Mouse (Mus musculus): ENCODE results near the gene Arvcf. TPM values are rescaled to one million over a fixed set of nuclear protein-coding genes. Genes with fewer than 3 reads are reported as not detected.

Gene Arvcf
- total RNA-seq, 1 experiment = 48.0 TPM

- Histone ChIP-seq H3K36me3 (ENCODE audit: control insufficient read depth, insufficient read depth, low read length, poor library complexity, severe bottlenecking) (no peaks in the 10 kb centered on the region), H3K9ac (ENCODE audit: insufficient read depth, low read depth, low read length, poor library complexity, severe bottlenecking) (no peak overlapping the region), H3K9me3 (ENCODE audit: control insufficient read depth, insufficient read depth, low read depth, low read length) (no peaks in the 10 kb centered on the region), H3K27ac (ENCODE audit: insufficient read depth, low read depth, low read length, poor library complexity, severe bottlenecking) (no peak overlapping the region), H3K4me1 (ENCODE audit: control insufficient read depth in 2 of 2, insufficient read depth in 2 of 2, low read length in 2 of 2, poor library complexity in 1 of 2) (no peaks in the 10 kb centered on the region), H3K4me3 (ENCODE audit: insufficient read depth in 1 of 2, low read depth in 1 of 2, low read length in 2 of 2, poor library complexity in 1 of 2, severe bottlenecking in 1 of 2) (no peak overlapping the region)
- in situ Hi-C loops (cut with MboI; ENCODE audit: low sequenced_read_pairs in 2 of 2, unreplicated experiment in 2 of 2) = no loop called here
- TF ChIP-seq CHD2 (IDR thresholded peaks at IDR 0.05; ENCODE audit: low read depth, low read length) (no peak), HCFC1 (IDR thresholded peaks at IDR 0.05; ENCODE audit: borderline replicate concordance, insufficient read depth, low read length) (no peak), ZNF384 (IDR thresholded peaks at IDR 0.05; ENCODE audit: low read depth, low read length) (no peak), ZC3H11A (IDR thresholded peaks at IDR 0.05; ENCODE audit: borderline replicate concordance, low read depth, low read length) (no peak), MAFK (IDR thresholded peaks at IDR 0.05; ENCODE audit: insufficient read depth, low read depth, low read length) (no peak)
- DNase-seq (ENCODE audit: low read depth, low spot score) = no peak
Observed at GRCm38 (mm10) chr16:18335981-18336380, 12.0 kb upstream of the Arvcf start.

- no peaks in the 10 kb centered on the region for H3K9me3 ChIP-seq (ENCODE audit: control insufficient read depth, insufficient read depth, low read depth, low read length)
- no peak for TF ChIP-seq MAFK (IDR thresholded peaks at IDR 0.05; ENCODE audit: insufficient read depth, low read depth, low read length)
- TF ChIP-seq ZNF384 (IDR thresholded peaks at IDR 0.05; ENCODE audit: low read depth, low read length) = no peak
- TF ChIP-seq CHD2 (IDR thresholded peaks at IDR 0.05; ENCODE audit: low read depth, low read length) = no peak
- no peak for TF ChIP-seq HCFC1 (IDR thresholded peaks at IDR 0.05; ENCODE audit: borderline replicate concordance, insufficient read depth, low read length)
- TF ChIP-seq ZC3H11A (IDR thresholded peaks at IDR 0.05; ENCODE audit: borderline replicate concordance, low read depth, low read length) = no peak
- H3K4me1 ChIP-seq (ENCODE audit: control insufficient read depth in 2 of 2, insufficient read depth in 2 of 2, low read length in 2 of 2, poor library complexity in 1 of 2) = no peaks in the 10 kb centered on the region
- no peak overlapping the region for H3K27ac ChIP-seq (ENCODE audit: insufficient read depth, low read depth, low read length, poor library complexity, severe bottlenecking)
- no peaks in the 10 kb centered on the region for H3K36me3 ChIP-seq (ENCODE audit: control insufficient read depth, insufficient read depth, low read length, poor library complexity, severe bottlenecking)
- DNase-seq (ENCODE audit: low read depth, low spot score) = no peak
- no peak overlapping the region for H3K9ac ChIP-seq (ENCODE audit: insufficient read depth, low read depth, low read length, poor library complexity, severe bottlenecking)
- in situ Hi-C loops (cut with MboI; ENCODE audit: low sequenced_read_pairs in 2 of 2, unreplicated experiment in 2 of 2) = no loop called here
- no peak overlapping the region for H3K4me3 ChIP-seq (ENCODE audit: insufficient read depth in 1 of 2, low read depth in 1 of 2, low read length in 2 of 2, poor library complexity in 1 of 2, severe bottlenecking in 1 of 2)
Observed at GRCm38 (mm10) chr16:18337261-18337660, 10.7 kb upstream of the Arvcf start.

- Histone ChIP-seq H3K9ac (ENCODE audit: insufficient read depth, low read depth, low read length, poor library complexity, severe bottlenecking) (no peak overlapping the region), H3K9me3 (ENCODE audit: control insufficient read depth, insufficient read depth, low read depth, low read length) (no peaks in the 10 kb centered on the region), H3K4me1 (ENCODE audit: control insufficient read depth in 2 of 2, insufficient read depth in 2 of 2, low read length in 2 of 2, poor library complexity in 1 of 2) (peaks cover 2 to 7% of the 10 kb centered on the region in 2 experiments; a peak in 2 of 4 replicates), H3K4me3 (ENCODE audit: insufficient read depth in 1 of 2, low read depth in 1 of 2, low read length in 2 of 2, poor library complexity in 1 of 2, severe bottlenecking in 1 of 2) (no peak overlapping the region), H3K36me3 (ENCODE audit: control insufficient read depth, insufficient read depth, low read length, poor library complexity, severe bottlenecking) (no peaks in the 10 kb centered on the region), H3K27ac (ENCODE audit: insufficient read depth, low read depth, low read length, poor library complexity, severe bottlenecking) (no peak overlapping the region)
- DNase-seq (ENCODE audit: low read depth, low spot score) = no peak
- in situ Hi-C loops (cut with MboI; ENCODE audit: low sequenced_read_pairs in 2 of 2, unreplicated experiment in 2 of 2) = no loop called here
- no peak for TF ChIP-seq ZC3H11A (IDR thresholded peaks at IDR 0.05; ENCODE audit: borderline replicate concordance, low read depth, low read length)
- TF ChIP-seq HCFC1 (IDR thresholded peaks at IDR 0.05; ENCODE audit: borderline replicate concordance, insufficient read depth, low read length) = no peak
- no peak for TF ChIP-seq ZNF384 (IDR thresholded peaks at IDR 0.05; ENCODE audit: low read depth, low read length)
Observed at GRCm38 (mm10) chr16:18339866-18340265, 8.1 kb upstream of the Arvcf start.

GRCm38 (mm10) chr16:18341605-18342004 is 6.4 kb upstream of the Arvcf start:
- no peak for DNase-seq (ENCODE audit: low read depth, low spot score)
- H3K36me3 ChIP-seq (ENCODE audit: control insufficient read depth, insufficient read depth, low read length, poor library complexity, severe bottlenecking) = no peaks in the 10 kb centered on the region
- no peaks in the 10 kb centered on the region for H3K9me3 ChIP-seq (ENCODE audit: control insufficient read depth, insufficient read depth, low read depth, low read length)
- H3K9ac ChIP-seq (ENCODE audit: insufficient read depth, low read depth, low read length, poor library complexity, severe bottlenecking) = no peak overlapping the region
- H3K27ac ChIP-seq (ENCODE audit: insufficient read depth, low read depth, low read length, poor library complexity, severe bottlenecking) = no peak overlapping the region
- H3K4me3 ChIP-seq (ENCODE audit: insufficient read depth in 1 of 2, low read depth in 1 of 2, low read length in 2 of 2, poor library complexity in 1 of 2, severe bottlenecking in 1 of 2) = no peak overlapping the region
- in situ Hi-C loops (cut with MboI; ENCODE audit: low sequenced_read_pairs in 2 of 2, unreplicated experiment in 2 of 2) = no loop called here
- no peak for TF ChIP-seq MAFK (IDR thresholded peaks at IDR 0.05; ENCODE audit: insufficient read depth, low read depth, low read length)
- no peak for TF ChIP-seq CHD2 (IDR thresholded peaks at IDR 0.05; ENCODE audit: low read depth, low read length)
- TF ChIP-seq HCFC1 (IDR thresholded peaks at IDR 0.05; ENCODE audit: borderline replicate concordance, insufficient read depth, low read length) = no peak
- TF ChIP-seq ZNF384 (IDR thresholded peaks at IDR 0.05; ENCODE audit: low read depth, low read length) = no peak
- TF ChIP-seq ZC3H11A (IDR thresholded peaks at IDR 0.05; ENCODE audit: borderline replicate concordance, low read depth, low read length) = no peak
- H3K4me1 ChIP-seq (ENCODE audit: control insufficient read depth in 2 of 2, insufficient read depth in 2 of 2, low read length in 2 of 2, poor library complexity in 1 of 2) = peaks cover 2 to 9% of the 10 kb centered on the region in 2 experiments; a peak in 2 of 4 replicates

- H3K4me3 ChIP-seq (ENCODE audit: insufficient read depth in 1 of 2, low read depth in 1 of 2, low read length in 2 of 2, poor library complexity in 1 of 2, severe bottlenecking in 1 of 2) = no peak overlapping the region
- no peak overlapping the region for H3K27ac ChIP-seq (ENCODE audit: insufficient read depth, low read depth, low read length, poor library complexity, severe bottlenecking)
- no peaks in the 10 kb centered on the region for H3K9me3 ChIP-seq (ENCODE audit: control insufficient read depth, insufficient read depth, low read depth, low read length)
- no peak for TF ChIP-seq CHD2 (IDR thresholded peaks at IDR 0.05; ENCODE audit: low read depth, low read length)
- no peaks in the 10 kb centered on the region for H3K36me3 ChIP-seq (ENCODE audit: control insufficient read depth, insufficient read depth, low read length, poor library complexity, severe bottlenecking)
- no peak for DNase-seq (ENCODE audit: low read depth, low spot score)
- in situ Hi-C loops (cut with MboI; ENCODE audit: low sequenced_read_pairs in 2 of 2, unreplicated experiment in 2 of 2) = no loop called here
- no peak overlapping the region for H3K9ac ChIP-seq (ENCODE audit: insufficient read depth, low read depth, low read length, poor library complexity, severe bottlenecking)
- H3K4me1 ChIP-seq (ENCODE audit: control insufficient read depth in 2 of 2, insufficient read depth in 2 of 2, low read length in 2 of 2, poor library complexity in 1 of 2) = peaks cover 2 to 10% of the 10 kb centered on the region in 2 experiments; a peak in 2 of 4 replicates
Observed at GRCm38 (mm10) chr16:18342076-18342475, 5.9 kb upstream of the Arvcf start.
